Mouse (Mus musculus) liver, postnatal 0 days (tissue): Measurements from ENCODE around the gene Lrrc72. TPM values are rescaled to one million over a fixed set of nuclear protein-coding genes. Genes with fewer than 3 reads are reported as not detected.

Experiments
- ATAC-seq: fragments of 200-750 bp; cut with Nextera tagmentation; 2 replicates; pipeline ENCODE4 v1.8.0; 2017; ENCODE audit warnings: mild to moderate bottlenecking, moderate library complexity
- DNase-seq: peaks from one replicate; pipeline ENCODE4 v3.0.0-alpha.2; 2016
- H3K27ac ChIP-seq: fragments of 300-500 bp; sonication (generic); 2 replicates; pipeline ENCODE4 v1.5.1; 2014; ENCODE audit warnings: antibody characterized with exemption, moderate library complexity, mild to moderate bottlenecking, low read depth
- H3K27me3 ChIP-seq: fragments of 300-500 bp; sonication (generic); 2 replicates; pipeline ENCODE4 v1.6.1; 2014; ENCODE audit warnings: low read length, control low read depth, mixed read lengths; ENCODE audit not compliant: insufficient read depth
- H3K36me3 ChIP-seq: fragments of 300-500 bp; sonication (generic); replicated peaks from 2 replicates; pipeline ENCODE4 v1.6.1; 2014; ENCODE audit warnings: mild to moderate bottlenecking, control low read depth, low read length, moderate library complexity, mixed read lengths; ENCODE audit not compliant: insufficient read depth
- H3K4me1 ChIP-seq: fragments of 300-500 bp; sonication (generic); 2 replicates; pipeline ENCODE4 v1.6.1; 2014; ENCODE audit warnings: antibody characterized with exemption, mild to moderate bottlenecking, control low read depth; ENCODE audit not compliant: insufficient read depth
- H3K4me2 ChIP-seq: fragments of 300-500 bp; sonication (generic); 2 replicates; pipeline ENCODE4 v1.6.1; 2014; ENCODE audit warnings: low read depth, mild to moderate bottlenecking, low read length, moderate library complexity, mixed read lengths
- H3K4me3 ChIP-seq: fragments of 300-500 bp; sonication (generic); 2 replicates; pipeline ENCODE4 v1.5.1; 2014; ENCODE audit warnings: low read depth, low read length
- H3K9ac ChIP-seq: fragments of 300-500 bp; sonication (generic); replicated peaks from 2 replicates; pipeline ENCODE4 v1.6.1; 2014; ENCODE audit warnings: mild to moderate bottlenecking, moderate library complexity
- H3K9me3 ChIP-seq: fragments of 300-500 bp; sonication (generic); 2 replicates; pipeline ENCODE4 v1.6.1; 2016; ENCODE audit warnings: mild to moderate bottlenecking, control low read depth, low read length, mixed read lengths
- CTCF ChIP-seq: sonication (generic); IDR thresholded peaks from 2 replicates; pipeline ENCODE4 v1.5.1; 2016; ENCODE audit warnings: antibody characterized with exemption, low read depth
- EP300 ChIP-seq: IDR thresholded peaks from 2 replicates; pipeline ENCODE4 v1.6.1; 2016; ENCODE audit warnings: antibody characterized with exemption, low read depth, mild to moderate bottlenecking
- WGBS: fragments of 180-500 bp; shearing (Covaris S2); extraction: QIAGEN DNeasy Blood & Tissue Kit; methylation state at CpG from one replicate; pipeline ENCODE4 v1.1.7; 2014; ENCODE audit not compliant: insufficient replicate concordance; 5-methylcytosine and 5-hydroxymethylcytosine counted together
- polyA plus RNA-seq: library from polyadenylated mRNA; unstranded; fragments of >200 nt; fragmentation: Nextera tagmentation; extraction: Ambion mirVana; gene quantifications from 2 replicates; pipeline ENCODE4 v1.2.1, GENCODE M21; 2015

Gene Lrrc72
- polyA plus RNA-seq, 1 experiment from 2014 or later: not detected

- WGBS: 75% methylated on average over 11 of the region's 11 CpGs
- no peaks in the 10 kb centered on the region for H3K27me3 ChIP-seq
- no peak for ATAC-seq
These were observed 9.0 kb upstream of the Lrrc72 start for GRCm38 (mm10) chr12:36262116-36262721.

DNA sequence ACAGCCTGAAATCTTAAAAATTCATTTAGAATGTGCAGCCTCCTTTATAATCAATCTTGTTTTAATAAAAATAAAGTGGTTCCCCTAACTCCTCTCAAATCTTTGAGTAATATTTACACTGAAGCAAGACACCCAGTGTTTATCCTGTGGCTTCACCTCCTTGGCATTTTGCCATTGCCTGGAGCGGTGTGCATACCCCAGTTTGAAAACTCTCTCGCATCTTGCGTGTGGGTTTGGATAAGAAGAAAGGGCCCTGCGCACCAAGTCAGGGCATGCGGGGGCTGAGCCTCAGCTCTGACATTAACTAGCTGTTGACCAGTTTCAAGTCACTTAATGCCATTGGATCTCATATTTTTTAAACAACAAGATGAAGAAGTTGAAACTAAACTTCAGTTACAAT is 2.2 kb upstream of the Lrrc72 start:
- no peaks in the 10 kb centered on the region for H3K4me1 ChIP-seq
- DNase-seq (no peak), ATAC-seq (no peak)
- no peaks in the 10 kb centered on the region for H3K36me3 ChIP-seq
- WGBS: 55% methylated on average over 5 of the region's 5 CpGs
- no peak overlapping the region for H3K4me2 ChIP-seq
- no peak overlapping the region for H3K27ac ChIP-seq
- no peaks in the 10 kb centered on the region for H3K27me3 ChIP-seq
- no peak overlapping the region for H3K4me3 ChIP-seq
- no peak overlapping the region for H3K9ac ChIP-seq
- no peaks in the 10 kb centered on the region for H3K9me3 ChIP-seq
- TF ChIP-seq CTCF (no peak), EP300 (no peak)

More at GRCm38 (mm10) chr12:36262116-36262721, 9.0 kb upstream of the Lrrc72 start:
- no peak overlapping the region for H3K4me3 ChIP-seq
- H3K36me3 ChIP-seq: no peaks in the 10 kb centered on the region
- no peaks in the 10 kb centered on the region for H3K4me1 ChIP-seq
- no peak for DNase-seq
- H3K27ac ChIP-seq: no peak overlapping the region
- H3K9ac ChIP-seq: no peak overlapping the region
- no peaks in the 10 kb centered on the region for H3K9me3 ChIP-seq
- TF ChIP-seq CTCF: no peak
- TF ChIP-seq EP300: no peak
- H3K4me2 ChIP-seq: no peak overlapping the region

DNA sequence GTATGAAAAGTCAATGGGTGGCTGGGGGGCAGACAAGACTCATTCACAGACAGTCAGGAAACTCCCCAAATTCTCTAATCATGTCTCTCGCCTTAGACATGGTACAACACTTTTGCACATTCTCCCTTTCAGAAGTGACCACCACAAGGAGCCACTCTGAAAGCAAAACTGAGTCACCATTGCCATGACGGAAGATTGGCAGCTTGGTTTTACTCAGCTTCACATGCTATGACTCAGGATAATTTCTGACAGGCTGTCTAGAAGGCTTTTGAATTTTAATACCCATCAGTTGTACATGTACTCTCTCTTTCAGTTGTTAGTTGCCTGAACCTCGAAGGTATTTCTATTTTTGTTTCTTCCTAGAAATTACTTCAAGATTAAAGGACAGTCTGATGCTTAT is 12.0 kb downstream of the Lrrc72 start:
- Histone ChIP-seq H3K4me1 (no peaks in the 10 kb centered on the region), H3K9me3 (no peaks in the 10 kb centered on the region), H3K27me3 (no peaks in the 10 kb centered on the region), H3K36me3 (no peaks in the 10 kb centered on the region), H3K27ac (no peak overlapping the region), H3K4me2 (no peak overlapping the region), H3K9ac (no peak overlapping the region), H3K4me3 (no peak overlapping the region)
- DNase-seq (no peak), ATAC-seq (no peak)
- TF ChIP-seq EP300 (no peak), CTCF (no peak)
- 60% methylated on average over 3 of the region's 3 CpGs for WGBS

- no peaks in the 10 kb centered on the region for H3K9me3 ChIP-seq
- no peak overlapping the region for H3K4me2 ChIP-seq
- no peaks in the 10 kb centered on the region for H3K4me1 ChIP-seq
- WGBS: 71% methylated on average over 2 of the region's 2 CpGs
- ATAC-seq: no peak
- no peak overlapping the region for H3K4me3 ChIP-seq
- H3K27me3 ChIP-seq: no peaks in the 10 kb centered on the region
- no peaks in the 10 kb centered on the region for H3K36me3 ChIP-seq
- TF ChIP-seq EP300: no peak
- no peak for DNase-seq
- H3K27ac ChIP-seq: no peak overlapping the region
- no peak overlapping the region for H3K9ac ChIP-seq
These were observed 21.8 kb downstream of the Lrrc72 start for GRCm38 (mm10) chr12:36231386-36231785.

GRCm38 (mm10) chr12:36224392-36224791 is 28.8 kb downstream of the Lrrc72 start:
- WGBS: 65% methylated on average over 4 of the region's 4 CpGs
- TF ChIP-seq CTCF: no peak
- TF ChIP-seq EP300: no peak
- no peak for ATAC-seq

DNA sequence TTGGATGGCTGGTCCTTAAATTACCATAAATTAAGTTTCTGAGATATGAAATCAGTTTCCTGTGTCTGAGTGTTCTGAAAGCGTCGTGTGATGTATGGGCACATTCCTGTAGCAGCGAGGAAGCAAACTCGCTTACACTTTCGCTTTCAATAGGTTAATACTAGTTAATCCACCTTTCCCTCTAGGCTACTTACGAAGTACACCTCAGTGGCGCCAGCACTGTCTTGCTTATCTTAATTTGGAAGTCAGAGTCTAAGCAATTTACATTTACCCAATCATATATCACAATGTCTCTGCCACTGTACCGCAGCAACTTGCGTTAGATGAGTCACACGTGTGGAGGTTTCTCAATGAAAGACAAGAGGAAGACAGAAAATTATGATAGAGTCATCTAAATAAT is 36.3 kb downstream of the Lrrc72 start:
- H3K27me3 ChIP-seq: no peaks in the 10 kb centered on the region
- DNase-seq: no peak
- peak overlapping the region; percentile 19 for H3K4me3 ChIP-seq
- H3K4me1 ChIP-seq: no peaks in the 10 kb centered on the region
- WGBS: 64% methylated on average over 10 of the region's 10 CpGs
- no peaks in the 10 kb centered on the region for H3K36me3 ChIP-seq
- peak overlapping the region; percentile 35 for H3K4me2 ChIP-seq
- ATAC-seq: no peak
- no peak overlapping the region for H3K27ac ChIP-seq
- no peak for TF ChIP-seq CTCF
- TF ChIP-seq EP300: no peak
- H3K9me3 ChIP-seq: no peaks in the 10 kb centered on the region
- no peak overlapping the region for H3K9ac ChIP-seq

More at GRCm38 (mm10) chr12:36224392-36224791, 28.8 kb downstream of the Lrrc72 start:
- H3K36me3 ChIP-seq: no peaks in the 10 kb centered on the region
- H3K4me3 ChIP-seq: no peak overlapping the region
- no peak overlapping the region for H3K9ac ChIP-seq
- H3K4me2 ChIP-seq: no peak overlapping the region
- no peak for DNase-seq
- H3K9me3 ChIP-seq: no peaks in the 10 kb centered on the region
- H3K27ac ChIP-seq: no peak overlapping the region
- no peaks in the 10 kb centered on the region for H3K4me1 ChIP-seq
- H3K27me3 ChIP-seq: no peaks in the 10 kb centered on the region
